8 mouse cellular contexts compared by ENCODE assay signal in the genomic region with DNA sequence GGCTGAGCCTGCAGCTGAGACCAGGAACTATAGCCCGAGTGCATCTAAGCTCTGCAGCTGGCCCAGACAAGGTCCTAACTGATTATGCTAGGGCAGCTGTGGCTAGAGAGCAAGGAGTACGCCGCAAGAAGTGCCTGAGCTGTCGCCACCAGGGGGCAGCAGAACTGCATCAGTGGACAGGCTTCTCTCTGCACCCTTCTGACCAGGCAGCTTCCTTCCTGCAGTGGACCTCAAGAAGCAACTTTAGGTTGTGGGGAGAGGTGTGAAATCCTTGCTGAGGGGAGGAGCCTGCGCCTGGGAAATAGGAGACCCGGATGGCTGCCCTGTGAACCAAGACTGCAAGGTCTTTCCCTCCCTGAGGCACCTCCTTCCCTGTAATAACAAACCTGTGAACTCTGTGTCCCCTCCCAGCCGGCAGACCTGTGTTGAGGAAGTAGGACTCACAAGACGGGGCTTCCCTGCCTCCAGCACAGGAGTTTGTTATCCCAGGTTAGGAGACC. TPM values are rescaled to one million over a fixed set of nuclear protein-coding genes. Genes with fewer than 3 reads are reported as not detected.
A peak's percentile ranks its signal among the peaks of the same experiment; 100 is the strongest.
DNase-seq lines count a peak whose midpoint lies in the region; ATAC-seq lines count a peak whose summit lies in the region.

No protein-coding gene starts in this region.

- H3K4me2 ChIP-seq in hindbrain, embryonic 11.5 days (replicated peaks; ENCODE audit: low read depth, low read length): no peak overlapping the region
- no peak overlapping the region for H3K4me2 ChIP-seq in lung, embryonic 16.5 days (ENCODE audit: low read depth, low read length)

- no peaks in the 10 kb centered on the region for H3K27me3 ChIP-seq in hindbrain, embryonic 11.5 days (ENCODE audit: control insufficient read depth, insufficient read depth, low read length)
- H3K27me3 ChIP-seq in lung, embryonic 16.5 days (ENCODE audit: control insufficient read depth, insufficient read depth, low read depth, low read length): no peaks in the 10 kb centered on the region

- H3K9ac ChIP-seq in hindbrain, embryonic 11.5 days (ENCODE audit: low read depth, low read length): no peak overlapping the region
- no peak overlapping the region for H3K9ac ChIP-seq in lung, embryonic 16.5 days (ENCODE audit: low read length)

- H3K27ac ChIP-seq in hindbrain, embryonic 11.5 days (ENCODE audit: low read depth, low read length): peak overlapping the region; percentile 63; the same call in 1 of the 2 replicates
- H3K27ac ChIP-seq in lung, embryonic 16.5 days (ENCODE audit: low read length): peak overlapping the region; percentile 40

- ATAC-seq in hindbrain, embryonic 11.5 days (ENCODE audit: low FRiP score): peak; percentile 92
- ATAC-seq in lung, embryonic 16.5 days (ENCODE audit: low read depth): peak; percentile 91

- H3K9me3 ChIP-seq in hindbrain, embryonic 11.5 days (ENCODE audit: control insufficient read depth, low read length): no peaks in the 10 kb centered on the region
- H3K9me3 ChIP-seq in lung, embryonic 16.5 days (ENCODE audit: control insufficient read depth, low read length): no peaks in the 10 kb centered on the region

- H3K4me1 ChIP-seq in hindbrain, embryonic 11.5 days (replicated peaks; ENCODE audit: control insufficient read depth, insufficient read depth, low read length): no peaks in the 10 kb centered on the region
- H3K4me1 ChIP-seq in lung, embryonic 16.5 days (replicated peaks; ENCODE audit: control insufficient read depth, insufficient read depth, low read length): peaks cover 23% of the 10 kb centered on the region

- no peak overlapping the region for H3K4me3 ChIP-seq in hindbrain, embryonic 11.5 days (ENCODE audit: low read depth, low read length)
- H3K4me3 ChIP-seq in lung, embryonic 16.5 days (ENCODE audit: low read length): no peak overlapping the region

- WGBS in hindbrain, embryonic 11.5 days: 8% methylated on average over 8 of the region's 8 CpGs
- 6% methylated on average over 8 of the region's 8 CpGs for WGBS in lung, embryonic 16.5 days

- H3K36me3 ChIP-seq in hindbrain, embryonic 11.5 days (ENCODE audit: control insufficient read depth, insufficient read depth, low read length): peaks cover 7% of the 10 kb centered on the region; the same call in 1 of the 2 replicates
- peaks cover 25% of the 10 kb centered on the region for H3K36me3 ChIP-seq in lung, embryonic 16.5 days (ENCODE audit: control insufficient read depth, insufficient read depth, low read length)

- peak; percentile 87 for DNase-seq in Muller cell, postnatal 12 days (ENCODE audit: inconsistent ontology term)
- DNase-seq in cerebellum, adult 9-10 months: peak; percentile 94
- peak; percentile 88 to 97 for DNase-seq in frontal cortex, adult 2 months (ENCODE audit: extremely low spot score in 1 of 2, low spot score in 1 of 2)
- peak; percentile 98 for DNase-seq in hindbrain, embryonic 11.5 days (ENCODE audit: low spot score)
- DNase-seq in layer of hippocampus, adult 9-11 months: peak; percentile 92
- peak; percentile 92 for DNase-seq in ovary, postnatal 10 days (ENCODE audit: low spot score)
- peak; percentile 95 for DNase-seq in thymus, postnatal 0 days (ENCODE audit: low spot score)

RNA-seq across cellular contexts. Expression of a gene that starts 13.9 kb away (rescaled TPM):
- polyA plus RNA-seq in frontal cortex, adult 2 months (2012; rRNA removed): 34.9 and 37.1 TPM in 2 replicates
- polyA plus RNA-seq in hindbrain, embryonic 11.5 days (2014; fragmentation: Nextera tagmentation; extraction: Ambion mirVana): 115 and 121 TPM in 2 replicates
- 112 and 116 TPM in 2 replicates for polyA plus RNA-seq in lung, embryonic 16.5 days (2015; fragmentation: Nextera tagmentation; extraction: Ambion mirVana)
- 213 and 255 TPM in 2 replicates for polyA plus RNA-seq in thymus, postnatal 0 days (2015; fragmentation: Nextera tagmentation; extraction: Ambion mirVana)

RNA-seq across cellular contexts. Expression of a gene that starts 14.7 kb away (rescaled TPM):
- polyA plus RNA-seq in frontal cortex, adult 2 months (2012; rRNA removed): 0.25 and 0.36 TPM in 2 replicates
- polyA plus RNA-seq in hindbrain, embryonic 11.5 days (2014; fragmentation: Nextera tagmentation; extraction: Ambion mirVana): 0.68 and 2.1 TPM in 2 replicates
- polyA plus RNA-seq in lung, embryonic 16.5 days (2015; fragmentation: Nextera tagmentation; extraction: Ambion mirVana): 0.60 TPM in 1 of 2 replicates, not detected in the other
- polyA plus RNA-seq in thymus, postnatal 0 days (2015; fragmentation: Nextera tagmentation; extraction: Ambion mirVana): 1.2 TPM in 2 replicates

RNA-seq across cellular contexts. Expression of a gene that starts 17.4 kb away (rescaled TPM):
- 52.0 and 52.1 TPM in 2 replicates for polyA plus RNA-seq in frontal cortex, adult 2 months (2012; rRNA removed)
- polyA plus RNA-seq in hindbrain, embryonic 11.5 days (2014; fragmentation: Nextera tagmentation; extraction: Ambion mirVana): 11.8 and 12.4 TPM in 2 replicates
- 33.1 and 36.8 TPM in 2 replicates for polyA plus RNA-seq in lung, embryonic 16.5 days (2015; fragmentation: Nextera tagmentation; extraction: Ambion mirVana)
- 28.5 and 30.8 TPM in 2 replicates for polyA plus RNA-seq in thymus, postnatal 0 days (2015; fragmentation: Nextera tagmentation; extraction: Ambion mirVana)

RNA-seq across cellular contexts. Expression of a gene that starts 56.6 kb away (rescaled TPM):
- 334 and 339 TPM in 2 replicates for polyA plus RNA-seq in frontal cortex, adult 2 months (2012; rRNA removed)
- polyA plus RNA-seq in hindbrain, embryonic 11.5 days (2014; fragmentation: Nextera tagmentation; extraction: Ambion mirVana): 141 and 155 TPM in 2 replicates
- 87.3 and 93.0 TPM in 2 replicates for polyA plus RNA-seq in lung, embryonic 16.5 days (2015; fragmentation: Nextera tagmentation; extraction: Ambion mirVana)
- polyA plus RNA-seq in thymus, postnatal 0 days (2015; fragmentation: Nextera tagmentation; extraction: Ambion mirVana): 97.3 and 105 TPM in 2 replicates
